Mouse (Mus musculus): Measurements from ENCODE around the gene Fam83d. TPM values are rescaled to one million over a fixed set of nuclear protein-coding genes. Genes with fewer than 3 reads are reported as not detected.
"Not testable (repeated sequence)": the region's sequence is repeated elsewhere in the genome, so short reads cannot be mapped to it uniquely, and the experiment has no call there.

Gene Fam83d
- polyA plus RNA-seq, 1 experiment from 2014 or later = 53.3 TPM

DNA sequence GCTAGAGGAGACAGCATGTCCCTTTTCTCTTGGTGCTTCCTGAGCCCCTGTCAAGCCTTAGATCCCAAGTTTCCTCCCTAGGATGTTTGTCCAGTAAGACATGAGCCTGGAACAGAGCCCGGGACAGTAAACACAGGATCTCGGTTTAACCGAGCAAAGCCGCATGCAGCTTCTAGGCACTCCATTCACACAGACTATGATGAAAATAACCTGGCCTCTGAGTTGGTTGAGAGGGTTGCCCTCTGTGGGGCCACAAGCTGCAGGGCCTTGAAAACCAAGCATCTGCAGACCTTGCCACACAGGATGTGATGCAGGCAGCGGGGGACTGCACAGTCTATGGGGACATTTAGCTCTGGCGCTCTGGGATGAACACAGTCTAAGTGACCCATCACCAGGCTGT, 34.0 kb upstream of the Fam83d start:
- H3K27me3 ChIP-seq (ENCODE audit: low read depth, poor library complexity, severe bottlenecking) = no peaks in the 10 kb centered on the region
- no peak for DNase-seq (ENCODE audit: low spot score)
- 87% methylated on average over 6 of the region's 6 CpGs for WGBS
- no peaks in the 10 kb centered on the region for H3K36me3 ChIP-seq
- no peak overlapping the region for H3K4me3 ChIP-seq
- H3K27ac ChIP-seq = no peak overlapping the region
- no peaks in the 10 kb centered on the region for H3K4me1 ChIP-seq
- H3K9me3 ChIP-seq (replicated peaks) = no peaks in the 10 kb centered on the region

DNA sequence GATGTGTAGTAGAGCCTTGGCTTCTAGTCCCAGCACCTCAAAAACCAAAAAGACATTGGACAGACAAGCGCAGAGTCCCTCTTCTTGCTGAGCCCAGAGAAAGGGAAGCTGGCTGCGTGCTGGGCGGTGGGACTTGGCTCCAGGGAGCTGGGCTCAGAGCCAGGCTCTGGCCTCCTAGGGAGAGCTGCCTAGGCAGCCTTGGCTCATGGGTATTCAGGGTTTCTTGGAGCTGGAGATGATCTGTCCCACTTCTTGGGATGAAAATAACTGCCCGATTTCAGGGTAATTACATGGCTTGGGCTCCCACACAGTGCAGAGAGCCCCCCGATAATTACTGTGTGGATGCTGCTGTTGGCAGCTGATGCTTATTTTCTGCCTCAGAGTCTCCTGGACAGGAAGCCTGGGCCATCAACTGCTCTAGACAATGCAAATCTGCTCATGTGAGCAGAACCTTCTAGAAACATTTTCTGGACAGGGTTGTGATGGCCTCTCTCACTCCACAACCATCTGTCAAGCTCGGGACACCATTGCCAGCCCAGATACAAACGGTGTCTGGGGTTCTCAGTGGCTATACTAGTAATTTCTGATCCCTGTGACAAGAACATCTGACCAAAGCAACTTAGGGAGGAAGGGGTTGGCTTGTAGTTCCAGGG, 33.3 kb upstream of the Fam83d start:
- Histone ChIP-seq H3K27me3 (ENCODE audit: low read depth, poor library complexity, severe bottlenecking) (no peaks in the 10 kb centered on the region), H3K4me1 (no peaks in the 10 kb centered on the region), H3K9me3 (replicated peaks) (no peaks in the 10 kb centered on the region), H3K27ac (no peak overlapping the region), H3K36me3 (no peaks in the 10 kb centered on the region), H3K4me3 (no peak overlapping the region)
- WGBS = 88% methylated on average over 7 of the region's 7 CpGs
- DNase-seq (ENCODE audit: low spot score) = no peak

- 88% methylated on average over 8 of the region's 8 CpGs for WGBS
- no peaks in the 10 kb centered on the region for H3K9me3 ChIP-seq (replicated peaks)
- no peak overlapping the region for H3K27ac ChIP-seq
- H3K4me1 ChIP-seq = no peaks in the 10 kb centered on the region
- H3K4me3 ChIP-seq = no peak overlapping the region
- H3K36me3 ChIP-seq = no peaks in the 10 kb centered on the region
- DNase-seq (ENCODE audit: low spot score) = no peak
- H3K27me3 ChIP-seq (ENCODE audit: low read depth, poor library complexity, severe bottlenecking) = no peaks in the 10 kb centered on the region
Measured at GRCm38 (mm10) chr2:158735340-158735739, 32.6 kb upstream of the Fam83d start.

GRCm38 (mm10) chr2:158736247-158736646, 31.6 kb upstream of the Fam83d start:
- not testable (repeated sequence) for H3K4me1 ChIP-seq; H3K4me3 ChIP-seq; H3K36me3 ChIP-seq; DNase-seq (ENCODE audit: low spot score); H3K27ac ChIP-seq; H3K9me3 ChIP-seq (replicated peaks); H3K27me3 ChIP-seq (ENCODE audit: low read depth, poor library complexity, severe bottlenecking)
- WGBS = 79% methylated on average over 4 of the region's 4 CpGs

GRCm38 (mm10) chr2:158738591-158738990, 29.3 kb upstream of the Fam83d start:
- no peak for DNase-seq (ENCODE audit: low spot score)
- Histone ChIP-seq H3K27ac (no peak overlapping the region), H3K4me1 (no peaks in the 10 kb centered on the region), H3K9me3 (replicated peaks) (no peaks in the 10 kb centered on the region), H3K36me3 (0 out of 2 replicates have a peak, but pooled peaks cover 4% of the 10 kb centered on the region), H3K4me3 (no peak overlapping the region), H3K27me3 (ENCODE audit: low read depth, poor library complexity, severe bottlenecking) (no peaks in the 10 kb centered on the region)
- WGBS = 89% methylated on average over 11 of the region's 11 CpGs

GRCm38 (mm10) chr2:158739113-158739512, 28.8 kb upstream of the Fam83d start:
- Histone ChIP-seq H3K27me3 (ENCODE audit: low read depth, poor library complexity, severe bottlenecking) (no peaks in the 10 kb centered on the region), H3K27ac (no peak overlapping the region), H3K4me1 (no peaks in the 10 kb centered on the region), H3K4me3 (no peak overlapping the region), H3K36me3 (0 out of 2 replicates have a peak, but pooled peaks cover 4% of the 10 kb centered on the region), H3K9me3 (replicated peaks) (no peaks in the 10 kb centered on the region)
- DNase-seq (ENCODE audit: low spot score) = no peak
- WGBS = 83% methylated on average over 3 of the region's 3 CpGs

DNA sequence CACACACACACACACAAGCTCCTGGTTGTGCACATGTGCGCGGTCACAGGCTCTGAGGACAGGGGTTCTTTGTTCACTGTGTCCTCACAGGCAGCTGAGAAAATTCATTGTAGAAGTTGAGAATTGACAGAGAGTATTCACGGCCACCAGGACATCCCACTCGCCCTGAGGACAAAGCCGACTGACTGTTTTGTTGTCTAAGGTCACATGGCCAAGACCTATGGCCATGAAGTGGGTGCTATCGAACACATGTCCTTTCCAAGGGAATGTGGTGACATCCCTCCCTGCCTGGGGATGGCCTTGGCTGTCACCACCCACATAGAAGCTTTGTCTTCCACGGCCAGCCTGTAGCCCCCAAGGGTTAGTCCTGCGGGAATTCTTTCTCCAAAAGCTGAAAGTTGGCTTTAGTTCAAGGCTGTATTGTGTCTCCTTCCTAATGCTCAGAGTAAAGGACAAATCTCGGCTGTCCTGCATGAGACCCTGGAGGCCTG, 26.8 kb upstream of the Fam83d start:
- Histone ChIP-seq H3K4me3 (no peak overlapping the region), H3K36me3 (0 out of 2 replicates have a peak, but pooled peaks cover 4% of the 10 kb centered on the region), H3K9me3 (replicated peaks) (no peaks in the 10 kb centered on the region), H3K27ac (no peak overlapping the region), H3K27me3 (ENCODE audit: low read depth, poor library complexity, severe bottlenecking) (no peaks in the 10 kb centered on the region), H3K4me1 (peaks cover 5% of the 10 kb centered on the region; the same call in 1 of the 2 replicates)
- DNase-seq (ENCODE audit: low spot score) = no peak
- 86% methylated on average over 9 of the region's 9 CpGs for WGBS

GRCm38 (mm10) chr2:158742431-158742830, 25.5 kb upstream of the Fam83d start:
- H3K9me3 ChIP-seq (replicated peaks) = no peaks in the 10 kb centered on the region
- DNase-seq (ENCODE audit: low spot score) = no peak
- H3K4me3 ChIP-seq = no peak overlapping the region
- no peaks in the 10 kb centered on the region for H3K27me3 ChIP-seq (ENCODE audit: low read depth, poor library complexity, severe bottlenecking)
- no peak overlapping the region for H3K27ac ChIP-seq
- 74% methylated on average over 5 of the region's 5 CpGs for WGBS
- H3K36me3 ChIP-seq = 0 out of 2 replicates have a peak, but pooled peaks cover 4% of the 10 kb centered on the region
- H3K4me1 ChIP-seq = peaks cover 10% of the 10 kb centered on the region; the same call in 1 of the 2 replicates

- Histone ChIP-seq H3K27ac (no peak overlapping the region), H3K9me3 (replicated peaks) (no peaks in the 10 kb centered on the region), H3K4me1 (peaks cover 10% of the 10 kb centered on the region; the same call in 1 of the 2 replicates), H3K4me3 (no peak overlapping the region), H3K27me3 (ENCODE audit: low read depth, poor library complexity, severe bottlenecking) (no peaks in the 10 kb centered on the region), H3K36me3 (0 out of 2 replicates have a peak, but pooled peaks cover 4% of the 10 kb centered on the region)
- 90% methylated on average over 11 of the region's 11 CpGs for WGBS
- no peak for DNase-seq (ENCODE audit: low spot score)
Measured at GRCm38 (mm10) chr2:158743518-158744141, 24.3 kb upstream of the Fam83d start.

DNA sequence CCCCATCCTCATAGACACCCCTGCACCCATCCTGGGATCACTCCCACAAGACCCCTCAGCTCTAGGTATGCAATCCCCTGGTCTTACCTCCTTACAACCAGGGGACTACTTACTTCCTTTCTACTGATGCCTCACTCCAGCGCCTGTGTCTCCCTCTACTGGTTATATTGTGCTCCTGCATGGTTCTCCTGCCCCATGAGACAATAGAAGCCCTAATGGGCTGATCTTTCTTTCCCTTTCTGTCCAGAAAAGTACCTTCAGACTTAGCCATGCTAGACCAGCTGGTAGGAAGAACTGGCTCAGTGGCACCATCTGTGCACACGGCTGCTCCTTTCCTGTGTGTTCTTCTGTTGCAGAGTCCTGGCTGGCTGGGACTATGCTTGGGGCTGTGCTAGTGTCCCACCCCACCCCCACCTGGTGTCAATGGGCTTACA, 22.8 kb upstream of the Fam83d start:
- H3K4me3 ChIP-seq = no peak overlapping the region
- 0 out of 2 replicates have a peak, but pooled peaks cover 4% of the 10 kb centered on the region for H3K36me3 ChIP-seq
- WGBS = 29% methylated on average over 2 of the region's 2 CpGs
- H3K4me1 ChIP-seq = peaks cover 10% of the 10 kb centered on the region; the same call in 1 of the 2 replicates
- no peaks in the 10 kb centered on the region for H3K9me3 ChIP-seq (replicated peaks)
- DNase-seq (ENCODE audit: low spot score) = no peak
- H3K27ac ChIP-seq = no peak overlapping the region
- H3K27me3 ChIP-seq (ENCODE audit: low read depth, poor library complexity, severe bottlenecking) = no peaks in the 10 kb centered on the region

GRCm38 (mm10) chr2:158746164-158746563, 21.7 kb upstream of the Fam83d start:
- no peak overlapping the region for H3K27ac ChIP-seq
- H3K9me3 ChIP-seq (replicated peaks) = no peaks in the 10 kb centered on the region
- peaks cover 10% of the 10 kb centered on the region; the same call in 1 of the 2 replicates for H3K4me1 ChIP-seq
- H3K36me3 ChIP-seq = 0 out of 2 replicates have a peak, but pooled peaks cover 4% of the 10 kb centered on the region
- WGBS = 74% methylated on average over 11 of the region's 11 CpGs
- no peak overlapping the region for H3K4me3 ChIP-seq
- no peaks in the 10 kb centered on the region for H3K27me3 ChIP-seq (ENCODE audit: low read depth, poor library complexity, severe bottlenecking)
- DNase-seq (ENCODE audit: low spot score) = no peak

- 94% methylated on average over 9 of the region's 9 CpGs for whole genome bisulfite sequencing
- Histone ChIP-seq H3K36me3 (no peaks in the 10 kb centered on the region), H3K27ac (no peak overlapping the region)
Measured at GRCm38 (mm10) chr2:158749366-158749765, 18.5 kb upstream of the Fam83d start.

GRCm38 (mm10) chr2:158760231-158760630, 7.7 kb upstream of the Fam83d start:
- no peaks in the 10 kb centered on the region for H3K27me3 ChIP-seq (ENCODE audit: low read depth, poor library complexity, severe bottlenecking)
- H3K4me3 ChIP-seq = no peak overlapping the region
- peaks cover 2% of the 10 kb centered on the region for H3K4me1 ChIP-seq
- no peak for DNase-seq (ENCODE audit: low spot score)
- no peaks in the 10 kb centered on the region for H3K9me3 ChIP-seq (replicated peaks)
- 93% methylated on average over 2 of the region's 2 CpGs for WGBS
- H3K36me3 ChIP-seq = no peaks in the 10 kb centered on the region
- no peak overlapping the region for H3K27ac ChIP-seq

More at GRCm38 (mm10) chr2:158749366-158749765, 18.5 kb upstream of the Fam83d start:
- H3K4me1 ChIP-seq = peaks cover 10% of the 10 kb centered on the region; the same call in 1 of the 2 replicates
- no peak for DNase-seq (ENCODE audit: low spot score)
- H3K9me3 ChIP-seq (replicated peaks) = no peaks in the 10 kb centered on the region
- H3K4me3 ChIP-seq = no peak overlapping the region
- H3K27me3 ChIP-seq (ENCODE audit: low read depth, poor library complexity, severe bottlenecking) = no peaks in the 10 kb centered on the region
